Mouse (Mus musculus) right cerebral cortex, postnatal 36 days (tissue): ENCODE data around the gene Rtl9.

Experiments
- DNase-seq, 2 experiments: peaks; one replicate each; pipeline ENCODE4 v3.0.0; 2022; ENCODE audit warnings: low spot score in 2 of 2, mixed read lengths in 1 of 2

The Rtl9 gene

GRCm38 (mm10) chrX:143099044-143099754 lies at the start of gene Rtl9:
Gene Rtl9, plus strand, starts transcription at chrX:143099594.
- no peak for DNase-seq

- DNase-seq, result no peak
Measured at GRCm38 (mm10) chrX:143051478-143051877, 47.9 kb upstream of the Rtl9 start.

GRCm38 (mm10) chrX:143051921-143052320 lies 47.5 kb upstream of the Rtl9 start:
- DNase-seq, result no peak

- peak; percentile 23 to 32 for DNase-seq
Measured at GRCm38 (mm10) chrX:143058829-143059228, 40.6 kb upstream of the Rtl9 start.

- no peak for DNase-seq
Measured at GRCm38 (mm10) chrX:143062641-143063355, 36.6 kb upstream of the Rtl9 start.

GRCm38 (mm10) chrX:143063780-143064179 lies 35.6 kb upstream of the Rtl9 start:
- no peak for DNase-seq

GRCm38 (mm10) chrX:143064288-143064687 lies 35.1 kb upstream of the Rtl9 start:
- DNase-seq, result no peak

- no peak for DNase-seq
Measured at GRCm38 (mm10) chrX:143066320-143067114, 32.9 kb upstream of the Rtl9 start.

- DNase-seq, result no peak
Measured at GRCm38 (mm10) chrX:143067115-143067514, 32.3 kb upstream of the Rtl9 start.

- DNase-seq, result no peak
Measured at GRCm38 (mm10) chrX:143067576-143067975, 31.8 kb upstream of the Rtl9 start.

- peak in 1 of 2 experiments; percentile 26 for DNase-seq
Measured at GRCm38 (mm10) chrX:143080458-143081336, 18.7 kb upstream of the Rtl9 start.

GRCm38 (mm10) chrX:143082732-143083131 lies 16.7 kb upstream of the Rtl9 start:
- no peak for DNase-seq

GRCm38 (mm10) chrX:143088225-143088624 lies 11.2 kb upstream of the Rtl9 start:
- DNase-seq, result no peak

GRCm38 (mm10) chrX:143090904-143091588 lies 8.3 kb upstream of the Rtl9 start:
- DNase-seq, result no peak

- DNase-seq, result no peak
Measured at GRCm38 (mm10) chrX:143097551-143097950, 1.8 kb upstream of the Rtl9 start.

- no peak for DNase-seq
Measured at GRCm38 (mm10) chrX:143103146-143103545, 3.8 kb downstream of the Rtl9 start.

GRCm38 (mm10) chrX:143105866-143106265 lies 6.5 kb downstream of the Rtl9 start:
- no peak for DNase-seq

GRCm38 (mm10) chrX:143112546-143112945 lies 13.2 kb downstream of the Rtl9 start:
- no peak for DNase-seq
